Mouse (Mus musculus) heart, postnatal 0 days (tissue): Measurements from ENCODE around the gene Slc52a3. TPM values are rescaled to one million over a fixed set of nuclear protein-coding genes. Genes with fewer than 3 reads are reported as not detected.

Source experiments
- ATAC-seq: fragments of 200-750 bp; cut with Nextera tagmentation; 2 replicates; pipeline ENCODE4 v1.8.0; 2017; ENCODE audit warnings: low read depth, moderate number of reproducible peaks, moderate library complexity; ENCODE audit not compliant: insufficient read depth
- DNase-seq: peaks from one replicate; pipeline ENCODE4 v3.0.0-alpha.2; 2016; ENCODE audit warnings: low spot score
- H3K27ac ChIP-seq: fragments of 300-500 bp; sonication (generic); 2 replicates; pipeline ENCODE4 v1.5.1; 2014; ENCODE audit warnings: low read depth, mild to moderate bottlenecking
- H3K27me3 ChIP-seq: fragments of 300-500 bp; sonication (generic); 2 replicates; pipeline ENCODE4 v1.6.1; 2014; ENCODE audit warnings: low read length, mixed read lengths; ENCODE audit not compliant: control insufficient read depth, insufficient read depth
- H3K36me3 ChIP-seq: fragments of 300-500 bp; sonication (generic); replicated peaks from 2 replicates; pipeline ENCODE4 v1.6.1; 2014; ENCODE audit warnings: low read length, mixed read lengths; ENCODE audit not compliant: control insufficient read depth, insufficient read depth
- H3K4me1 ChIP-seq: fragments of 300-500 bp; sonication (generic); 2 replicates; pipeline ENCODE4 v1.6.1; 2014; ENCODE audit warnings: antibody characterized with exemption; ENCODE audit not compliant: control insufficient read depth, insufficient read depth
- H3K4me2 ChIP-seq: fragments of 300-500 bp; sonication (generic); 2 replicates; pipeline ENCODE4 v1.6.1; 2014; ENCODE audit warnings: low read depth, mild to moderate bottlenecking, low read length, moderate library complexity
- H3K4me3 ChIP-seq: fragments of 300-500 bp; sonication (generic); 2 replicates; pipeline ENCODE4 v1.5.1; 2014; ENCODE audit warnings: low read depth, low read length
- H3K9ac ChIP-seq: fragments of 300-500 bp; sonication (generic); replicated peaks from 2 replicates; pipeline ENCODE4 v1.6.1; 2014; ENCODE audit warnings: low read depth, low read length, mixed read lengths
- H3K9me3 ChIP-seq: fragments of 300-500 bp; sonication (generic); replicated peaks from 2 replicates; pipeline ENCODE4 v1.6.1; 2016; ENCODE audit warnings: low read length; ENCODE audit not compliant: control insufficient read depth
- CTCF ChIP-seq: IDR thresholded peaks from 2 replicates; pipeline ENCODE4 v1.5.1; 2016; ENCODE audit warnings: antibody characterized with exemption, control low read depth, low read depth
- EP300 ChIP-seq: IDR thresholded peaks from 2 replicates; pipeline ENCODE4 v1.6.1; 2016; ENCODE audit warnings: antibody characterized with exemption, low read depth
- WGBS: fragments of 180-500 bp; shearing (Covaris S2); extraction: QIAGEN DNeasy Blood & Tissue Kit; methylation state at CpG from one replicate; pipeline ENCODE4 v1.1.7; 2014; 5-methylcytosine and 5-hydroxymethylcytosine counted together
- polyA plus RNA-seq: library from polyadenylated mRNA; unstranded; fragments of >200 nt; fragmentation: Nextera tagmentation; extraction: Ambion mirVana; gene quantifications from 2 replicates; pipeline ENCODE4 v1.2.1, GENCODE M21; 2015
- total RNA-seq: library from RNA; depleted of rRNA; stranded (reverse); fragments of >200 nt; gene quantifications from 2 replicates; pipeline ENCODE4 v1.2.3, GENCODE M21; 2014; ENCODE audit warnings: low replicate concordance

Gene Slc52a3
- total and polyA plus RNA-seq, 2 experiments from 2014 or later, result 0.68 to 6.6 TPM

- TF ChIP-seq EP300 (no peak), CTCF (no peak)
- Histone ChIP-seq H3K9me3 (no peaks in the 10 kb centered on the region), H3K9ac (no peak overlapping the region), H3K36me3 (no peaks in the 10 kb centered on the region; the same call in 1 of the 2 replicates), H3K27me3 (no peaks in the 10 kb centered on the region), H3K4me3 (no peak overlapping the region), H3K4me1 (peaks cover 13% of the 10 kb centered on the region), H3K27ac (no peak overlapping the region), H3K4me2 (no peak overlapping the region)
- DNase-seq (no peak), ATAC-seq (no peak)
- WGBS, result 15% methylated on average over 9 of the region's 9 CpGs
These were observed 32.3 kb upstream of the Slc52a3 start for GRCm38 (mm10) chr2:151964052-151964451.

DNA sequence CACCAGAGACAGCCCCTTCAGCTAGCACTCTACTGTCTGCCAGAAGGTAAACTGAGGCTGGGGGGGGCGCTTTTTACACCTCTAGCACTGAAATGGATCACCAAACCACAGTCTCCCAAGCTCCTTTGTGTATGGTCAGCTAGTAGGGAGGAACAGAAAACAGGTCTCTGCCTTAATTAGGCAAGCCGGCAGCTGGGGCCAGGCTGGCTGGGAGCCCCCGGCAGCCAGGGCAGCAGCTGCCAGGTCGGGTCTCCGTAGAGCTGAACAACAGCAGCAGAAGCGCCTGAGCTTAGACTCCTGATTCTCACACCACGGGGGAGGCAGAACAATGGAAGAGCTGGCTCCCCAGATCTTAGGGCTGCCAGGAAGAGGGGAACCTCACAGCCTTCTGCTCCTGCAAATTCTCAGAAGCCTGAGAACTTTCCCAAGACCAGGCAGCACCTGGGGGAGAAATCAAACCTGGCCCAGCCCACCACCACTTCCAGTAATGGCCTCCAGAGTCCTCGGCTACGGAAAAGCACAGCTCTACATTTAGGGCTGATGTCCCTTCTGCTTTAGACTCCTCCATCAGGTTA is 29.0 kb upstream of the Slc52a3 start:
- Histone ChIP-seq H3K9ac (no peak overlapping the region), H3K27me3 (peaks cover 17% of the 10 kb centered on the region; the same call in 1 of the 2 replicates), H3K36me3 (peaks cover 8% of the 10 kb centered on the region; the same call in 1 of the 2 replicates), H3K27ac (no peak overlapping the region), H3K9me3 (no peaks in the 10 kb centered on the region), H3K4me3 (no peak overlapping the region), H3K4me2 (no peak overlapping the region), H3K4me1 (peaks cover 20% of the 10 kb centered on the region)
- TF ChIP-seq CTCF (no peak), EP300 (no peak)
- 49% methylated on average over 9 of the region's 9 CpGs for WGBS
- no peak for DNase-seq
- no peak for ATAC-seq

GRCm38 (mm10) chr2:151967792-151968191 is 28.5 kb upstream of the Slc52a3 start:
- TF ChIP-seq CTCF (no peak), EP300 (no peak)
- WGBS, result 83% methylated on average over 2 of the region's 2 CpGs
- H3K4me1 ChIP-seq, result peaks cover 23% of the 10 kb centered on the region
- DNase-seq (no peak), ATAC-seq (no peak)
- H3K9ac ChIP-seq, result no peak overlapping the region
- H3K9me3 ChIP-seq, result no peaks in the 10 kb centered on the region
- H3K27me3 ChIP-seq, result peaks cover 23% of the 10 kb centered on the region; the same call in 1 of the 2 replicates
- peaks cover 8% of the 10 kb centered on the region; the same call in 1 of the 2 replicates for H3K36me3 ChIP-seq
- no peak overlapping the region for H3K27ac ChIP-seq
- no peak overlapping the region for H3K4me3 ChIP-seq
- no peak overlapping the region for H3K4me2 ChIP-seq

- no peak overlapping the region for H3K4me3 ChIP-seq
- H3K36me3 ChIP-seq, result peaks cover 8% of the 10 kb centered on the region; the same call in 1 of the 2 replicates
- DNase-seq (no peak), ATAC-seq (no peak)
- WGBS, result 77% methylated on average over 8 of the region's 8 CpGs
- H3K27ac ChIP-seq, result no peak overlapping the region
- H3K27me3 ChIP-seq, result peaks cover 23% of the 10 kb centered on the region; the same call in 1 of the 2 replicates
- H3K9ac ChIP-seq, result no peak overlapping the region
- H3K4me1 ChIP-seq, result peaks cover 25% of the 10 kb centered on the region
- no peak for TF ChIP-seq CTCF
- TF ChIP-seq EP300, result no peak
- no peak overlapping the region for H3K4me2 ChIP-seq
- no peaks in the 10 kb centered on the region for H3K9me3 ChIP-seq
These were observed 27.9 kb upstream of the Slc52a3 start for GRCm38 (mm10) chr2:151968451-151968850.

DNA sequence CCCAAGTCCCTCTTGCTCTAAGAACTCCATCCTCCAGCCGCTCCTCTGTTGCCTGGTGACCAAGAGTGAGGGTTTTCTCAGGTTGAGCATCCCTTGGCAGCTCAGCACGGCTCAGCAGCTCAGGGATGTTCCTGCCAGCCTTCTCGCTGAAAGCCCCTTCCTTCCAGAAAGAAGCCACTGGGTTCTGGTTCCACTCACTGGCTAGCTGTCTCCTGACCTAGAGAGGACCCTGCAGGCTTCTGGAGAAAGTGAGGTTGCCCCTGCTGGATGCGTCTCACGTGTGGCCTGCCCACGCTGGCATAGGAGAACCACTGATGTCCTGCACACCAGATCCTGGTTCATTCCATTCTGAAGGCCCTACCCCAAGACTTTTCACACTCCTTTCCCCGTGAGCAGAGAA is 27.3 kb upstream of the Slc52a3 start:
- H3K4me3 ChIP-seq, result no peak overlapping the region
- ATAC-seq (no peak), DNase-seq (no peak)
- TF ChIP-seq EP300 (no peak), CTCF (no peak)
- WGBS, result 92% methylated on average over 7 of the region's 7 CpGs
- H3K27ac ChIP-seq, result no peak overlapping the region
- H3K9ac ChIP-seq, result no peak overlapping the region
- no peak overlapping the region for H3K4me2 ChIP-seq
- peaks cover 25% of the 10 kb centered on the region for H3K4me1 ChIP-seq
- no peaks in the 10 kb centered on the region for H3K9me3 ChIP-seq
- H3K27me3 ChIP-seq, result peaks cover 28% of the 10 kb centered on the region; the same call in 1 of the 2 replicates
- peaks cover 8% of the 10 kb centered on the region; the same call in 1 of the 2 replicates for H3K36me3 ChIP-seq

DNA sequence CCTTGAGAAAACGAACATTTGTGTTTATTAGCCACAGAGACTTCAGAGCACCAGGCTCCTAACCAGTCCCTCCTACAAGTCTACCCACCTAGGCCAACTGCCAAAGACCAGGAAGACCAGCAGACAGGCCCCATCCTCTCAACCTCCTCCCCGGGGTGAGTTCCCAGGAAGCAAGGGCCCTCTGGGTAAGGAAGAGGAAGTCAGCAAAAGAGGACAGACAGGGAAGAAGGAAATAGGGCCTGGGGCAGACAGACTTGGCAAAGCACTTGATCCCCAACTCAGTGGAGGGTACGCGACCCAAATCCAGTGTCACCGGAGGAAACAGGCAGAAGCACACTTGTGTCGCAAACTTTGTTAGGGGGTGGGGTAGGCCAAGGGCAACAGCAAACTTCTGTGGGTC is 26.9 kb upstream of the Slc52a3 start:
- H3K4me2 ChIP-seq, result no peak overlapping the region
- no peak for DNase-seq
- no peak for TF ChIP-seq CTCF
- TF ChIP-seq EP300, result no peak
- peaks cover 8% of the 10 kb centered on the region; the same call in 1 of the 2 replicates for H3K36me3 ChIP-seq
- peaks cover 29% of the 10 kb centered on the region for H3K27me3 ChIP-seq
- ATAC-seq, result no peak
- no peaks in the 10 kb centered on the region for H3K9me3 ChIP-seq
- H3K9ac ChIP-seq, result no peak overlapping the region
- H3K4me1 ChIP-seq, result peaks cover 22% of the 10 kb centered on the region
- no peak overlapping the region for H3K27ac ChIP-seq
- no peak overlapping the region for H3K4me3 ChIP-seq
- WGBS, result 91% methylated on average over 6 of the region's 6 CpGs
